Mouse (Mus musculus) lung, postnatal 14 days (tissue): ENCODE measurements at regions not wholly inside any gene's neighbourhood (a gene's known extent, or its start where the extent isn't known, plus 50 kb on each side); places are given as distances from the start of the nearest gene placed in this dataset.

ENCODE experiments used
- DNase-seq: peaks from one replicate; pipeline ENCODE4 v3.0.0; 2021

- no peak for DNase-seq
These were observed 53.1 kb upstream of the Rai14 start for GRCm38 (mm10) chr15:10767535-10767934.

- DNase-seq: no peak
These were observed 56.2 kb upstream of the Rai14 start for GRCm38 (mm10) chr15:10770410-10771310.

- peak; percentile 20 for DNase-seq
These were observed 56.9 kb upstream of the Rai14 start for GRCm38 (mm10) chr15:10771311-10771690.

- peak; percentile 13 for DNase-seq
These were observed 65.7 kb upstream of the Rai14 start for GRCm38 (mm10) chr15:10779941-10780620.

GRCm38 (mm10) chr15:10789371-10789770 is 74.9 kb upstream of the Rai14 start:
- DNase-seq: no peak

GRCm38 (mm10) chr15:10790862-10791497 is 76.6 kb upstream of the Rai14 start:
- no peak for DNase-seq

GRCm38 (mm10) chr15:10791516-10792112 is 77.2 kb upstream of the Rai14 start:
- DNase-seq: no peak

GRCm38 (mm10) chr15:10792156-10792555 is 77.7 kb upstream of the Rai14 start:
- DNase-seq: no peak

- DNase-seq: no peak
These were observed 80.8 kb upstream of the Rai14 start for GRCm38 (mm10) chr15:10795126-10795792.

GRCm38 (mm10) chr15:10799656-10800055 is 85.2 kb upstream of the Rai14 start:
- DNase-seq: no peak

- DNase-seq: no peak
These were observed 99.8 kb upstream of the Rai14 start for GRCm38 (mm10) chr15:10814195-10814594.

- no peak for DNase-seq
These were observed 100.3 kb upstream of the Rai14 start for GRCm38 (mm10) chr15:10814709-10815108.

- DNase-seq: no peak
These were observed 101.8 kb upstream of the Rai14 start for GRCm38 (mm10) chr15:10816213-10816621.

- peak; percentile 87 for DNase-seq
These were observed 103.8 kb upstream of the Rai14 start for GRCm38 (mm10) chr15:10818216-10818615.

- DNase-seq: no peak
These were observed 104.3 kb upstream of the Rai14 start for GRCm38 (mm10) chr15:10818706-10819105.

- DNase-seq: no peak
These were observed 109.5 kb upstream of the Rai14 start for GRCm38 (mm10) chr15:10823933-10824332.

GRCm38 (mm10) chr15:10829588-10829987 is 115.2 kb upstream of the Rai14 start:
- no peak for DNase-seq

GRCm38 (mm10) chr15:10830478-10830877 is 116.1 kb upstream of the Rai14 start:
- DNase-seq: no peak

GRCm38 (mm10) chr15:10831106-10831505 is 116.7 kb upstream of the Rai14 start:
- no peak for DNase-seq

GRCm38 (mm10) chr15:10832331-10832730 is 117.9 kb upstream of the Rai14 start:
- DNase-seq: no peak

- no peak for DNase-seq
These were observed 118.1 kb upstream of the C1qtnf3 start for GRCm38 (mm10) chr15:10833866-10834571.
